Mouse (Mus musculus) spleen, postnatal 4 days (tissue): ENCODE measurements around the gene Ube2v1.
"Not testable (repeated sequence)": the region's sequence is repeated elsewhere in the genome, so short reads cannot be mapped to it uniquely, and the experiment has no call there.

Experiments
- DNase-seq, 2 experiments: peaks; one replicate each; pipeline ENCODE4 v3.0.0; 2022; ENCODE audit warnings: low spot score in 2 of 2

The Ube2v1 gene

DNA sequence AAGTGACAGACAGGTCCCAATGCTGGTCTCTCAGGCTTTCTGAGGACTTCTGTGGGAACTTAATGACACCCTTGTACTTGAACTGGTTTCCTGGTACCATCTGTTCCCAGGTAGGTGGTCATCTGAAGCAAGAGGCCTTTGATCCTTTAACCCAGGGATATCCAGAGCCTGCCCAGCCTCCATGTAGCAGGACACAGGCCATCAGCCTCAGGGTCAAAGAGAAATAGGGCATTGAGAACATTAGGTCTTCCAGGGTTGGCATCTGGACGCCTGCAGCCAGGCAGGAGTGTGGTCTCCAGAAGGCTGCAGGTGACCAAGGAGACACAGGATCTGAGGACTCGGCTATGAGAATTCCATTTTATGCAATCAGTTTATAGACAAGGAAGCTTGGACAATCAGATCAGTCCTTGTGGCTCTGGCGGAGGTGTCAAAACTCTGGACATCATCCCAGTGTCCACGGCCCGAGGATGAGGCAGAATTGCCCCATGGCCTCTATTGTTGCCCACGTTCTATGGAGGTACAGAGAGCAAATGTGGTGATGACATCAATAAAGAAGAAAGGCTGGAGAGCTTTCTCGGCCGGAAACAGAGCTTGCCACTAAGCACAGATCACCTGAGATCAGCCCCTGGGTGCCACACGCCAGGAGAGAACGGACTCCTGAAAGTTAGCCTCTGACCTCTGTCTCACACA lies 23.2 kb upstream of the Ube2v1 start:
- DNase-seq = no peak

DNA sequence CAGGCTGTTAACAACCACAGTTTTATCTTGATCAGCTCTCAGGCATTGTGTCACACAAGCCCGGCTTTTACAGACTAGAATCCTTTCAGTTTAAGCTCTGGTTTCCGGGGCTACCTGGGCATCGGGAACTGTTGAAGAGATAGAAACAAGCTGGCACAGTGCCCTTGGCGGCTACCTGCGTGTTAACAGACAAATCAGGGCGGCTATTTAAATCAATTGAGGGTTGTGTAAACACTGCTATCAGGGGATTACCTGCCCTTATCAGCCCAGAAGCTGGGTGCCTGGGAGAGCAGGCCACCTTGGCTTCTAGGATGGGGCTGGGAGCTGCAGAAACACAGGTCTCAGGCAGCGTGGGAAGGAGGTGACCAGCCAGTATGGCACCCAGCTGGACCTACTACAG lies 20.8 kb upstream of the Ube2v1 start:
- no peak for DNase-seq

DNA sequence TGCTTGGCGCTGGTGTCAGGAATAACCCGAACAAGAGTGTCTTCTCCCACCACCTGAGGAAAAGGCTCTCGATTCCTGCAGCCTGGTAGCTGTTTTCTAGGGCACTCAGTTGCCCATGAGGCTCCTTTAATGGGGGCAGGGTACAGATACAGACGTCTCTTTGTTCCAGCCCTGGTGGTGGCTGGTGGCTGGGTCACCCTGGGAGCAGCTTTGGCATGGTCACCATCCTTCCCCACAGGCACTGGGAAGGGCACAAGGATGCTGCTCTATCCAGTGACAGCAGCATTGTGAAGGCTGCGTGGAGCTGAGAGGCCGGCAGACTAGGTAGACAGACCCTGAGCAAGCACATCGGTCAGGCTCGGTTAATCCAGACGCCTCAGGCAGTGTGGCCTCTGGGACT lies 19.7 kb upstream of the Ube2v1 start:
- DNase-seq = no peak

DNA sequence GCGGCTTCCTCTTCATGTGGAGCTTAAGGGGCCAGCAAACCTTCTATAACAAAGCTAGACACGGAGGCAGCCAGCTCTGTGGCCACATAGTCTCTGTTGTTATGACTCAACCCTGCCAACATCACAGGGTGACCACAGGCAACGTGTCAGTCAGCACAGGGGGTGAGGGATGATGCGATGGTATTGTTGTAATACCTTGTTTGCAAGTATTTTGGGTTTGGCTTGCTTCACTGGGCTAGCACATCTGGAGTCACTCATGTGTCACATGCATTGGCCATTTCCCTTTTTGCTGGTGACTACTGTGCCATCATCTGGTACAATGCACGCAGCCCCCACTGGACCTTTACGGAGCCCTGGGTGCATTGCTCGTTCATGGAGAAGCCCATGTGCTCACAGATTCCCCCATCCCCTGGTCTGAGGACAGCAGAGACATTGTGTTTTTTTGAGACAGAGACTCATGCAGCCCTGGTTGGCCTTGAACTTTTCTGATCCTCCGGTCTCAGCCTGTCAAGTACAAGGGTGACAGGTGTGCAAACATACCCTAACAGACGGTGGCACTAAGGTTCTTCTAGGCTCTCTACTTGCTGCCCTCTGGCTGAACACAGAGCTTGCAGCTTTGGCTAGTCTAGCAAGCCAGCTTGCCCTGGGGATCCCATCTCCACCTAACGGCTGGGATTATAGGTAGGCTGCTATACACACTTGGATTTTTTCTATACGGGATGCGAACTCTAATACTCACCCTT lies 17.6 kb upstream of the Ube2v1 start:
- no peak for DNase-seq

DNA sequence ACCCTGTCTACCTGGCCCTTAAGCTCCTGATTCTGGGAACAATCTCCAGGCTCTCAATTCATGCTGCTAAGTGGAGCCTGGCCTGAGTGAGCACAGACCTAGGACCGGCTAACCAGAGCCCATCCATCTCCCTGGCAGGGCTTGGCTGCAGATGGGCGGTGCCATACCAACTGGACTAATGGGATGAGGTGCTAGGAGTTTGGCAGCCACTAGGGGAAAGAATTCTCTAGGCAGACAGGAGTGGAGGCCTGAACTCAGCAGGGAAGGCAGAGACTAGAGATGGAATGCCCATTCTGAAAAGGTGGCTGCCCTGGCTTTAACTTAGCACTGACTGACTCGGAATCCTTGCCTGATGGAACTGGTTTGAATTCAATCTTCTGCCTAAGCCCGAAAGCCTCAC lies 14.5 kb upstream of the Ube2v1 start:
- no peak for DNase-seq

DNA sequence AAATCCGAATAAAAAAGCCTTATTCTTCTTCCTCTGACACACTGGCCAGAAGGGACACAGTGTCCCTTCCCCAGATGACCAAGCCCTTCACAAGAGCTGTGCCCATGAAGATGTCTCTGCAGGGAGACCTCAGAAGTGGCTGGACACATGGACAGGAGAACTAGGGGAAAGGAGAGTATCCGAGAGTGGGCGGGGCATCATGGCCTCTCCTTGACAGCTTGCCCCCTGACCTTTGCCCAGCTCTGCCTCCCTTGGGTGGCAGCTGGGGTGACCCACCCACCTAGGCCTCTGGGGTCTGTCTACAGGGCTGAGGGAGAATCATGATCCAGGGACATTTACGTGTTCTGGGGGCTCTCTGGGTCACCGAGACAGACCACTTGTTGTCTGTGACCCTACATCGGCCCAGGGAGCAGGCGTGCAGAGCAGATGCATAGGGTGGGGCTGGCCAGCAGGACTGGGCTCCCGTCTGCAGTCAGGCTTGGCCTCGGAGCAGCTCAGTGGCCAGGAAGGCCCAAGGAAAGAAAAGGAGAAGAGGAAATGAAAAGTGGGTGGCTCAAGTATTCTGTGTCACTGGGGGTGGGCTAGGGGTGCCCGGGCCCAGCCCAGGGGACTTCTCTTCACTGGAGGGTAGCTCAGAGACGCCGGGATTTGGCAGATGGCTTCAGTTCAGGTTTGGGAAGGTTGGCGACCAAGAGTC lies 11.6 kb upstream of the Ube2v1 start:
- not testable (repeated sequence) for DNase-seq

DNA sequence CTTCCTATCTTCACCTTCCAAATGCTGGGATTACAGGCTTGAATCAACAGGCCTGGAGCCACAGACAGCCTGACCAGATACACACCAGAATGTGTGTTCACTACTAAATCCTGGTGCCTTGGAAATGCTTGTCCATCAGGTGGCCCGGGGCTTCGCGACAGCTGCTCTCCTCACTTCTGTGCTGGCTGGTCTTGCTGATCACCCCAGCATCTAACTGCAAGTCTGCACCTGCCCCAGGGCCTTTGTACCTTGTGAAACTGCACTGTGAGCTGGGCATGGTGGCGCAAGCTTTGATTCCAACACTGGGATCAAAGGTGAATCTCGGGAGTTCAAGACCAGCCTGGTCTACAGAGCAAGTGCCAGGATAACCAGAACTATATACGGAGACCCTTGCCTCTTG lies 10.3 kb upstream of the Ube2v1 start:
- DNase-seq = no peak

DNA sequence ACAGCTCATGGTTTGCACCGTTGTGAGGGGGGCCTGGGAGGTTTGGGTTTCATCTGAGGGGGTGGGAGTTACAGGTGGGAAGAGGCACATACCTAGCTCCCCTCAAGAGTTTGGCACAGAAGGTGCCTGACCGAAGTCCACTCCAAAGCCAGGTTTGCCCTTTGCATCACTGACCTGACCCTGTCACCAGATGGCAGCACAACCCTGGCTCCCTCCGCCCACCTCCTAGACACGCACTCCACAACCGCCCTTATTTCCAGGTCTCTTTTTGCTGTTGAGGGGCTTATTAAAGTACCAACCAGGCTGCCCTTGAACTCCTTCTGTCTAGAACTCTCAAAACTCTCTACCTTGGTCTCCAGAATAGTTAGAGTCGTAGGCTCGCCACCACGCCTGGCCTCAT lies 9.4 kb upstream of the Ube2v1 start:
- DNase-seq = peak; percentile 65 to 83

DNA sequence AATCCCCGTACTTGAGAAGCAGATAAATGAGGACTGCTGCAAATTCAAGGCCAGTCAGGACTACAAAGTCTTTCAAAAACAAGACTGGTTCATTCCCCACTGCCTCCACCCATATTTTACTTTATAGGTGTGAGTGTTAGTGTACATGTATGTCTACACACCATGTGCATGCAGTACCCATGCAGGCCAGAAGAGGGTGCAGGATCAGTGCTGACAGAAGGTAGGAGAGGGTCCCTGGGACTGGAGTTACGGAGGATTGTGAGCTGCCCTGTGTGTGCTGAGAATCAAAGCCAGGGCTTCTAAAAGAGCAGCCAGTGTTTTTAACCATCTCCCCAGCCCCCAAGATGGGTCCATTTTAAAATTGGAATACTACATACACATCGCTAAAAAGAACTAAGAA lies 8.4 kb upstream of the Ube2v1 start:
- peak; percentile 62 to 86 for DNase-seq

DNA sequence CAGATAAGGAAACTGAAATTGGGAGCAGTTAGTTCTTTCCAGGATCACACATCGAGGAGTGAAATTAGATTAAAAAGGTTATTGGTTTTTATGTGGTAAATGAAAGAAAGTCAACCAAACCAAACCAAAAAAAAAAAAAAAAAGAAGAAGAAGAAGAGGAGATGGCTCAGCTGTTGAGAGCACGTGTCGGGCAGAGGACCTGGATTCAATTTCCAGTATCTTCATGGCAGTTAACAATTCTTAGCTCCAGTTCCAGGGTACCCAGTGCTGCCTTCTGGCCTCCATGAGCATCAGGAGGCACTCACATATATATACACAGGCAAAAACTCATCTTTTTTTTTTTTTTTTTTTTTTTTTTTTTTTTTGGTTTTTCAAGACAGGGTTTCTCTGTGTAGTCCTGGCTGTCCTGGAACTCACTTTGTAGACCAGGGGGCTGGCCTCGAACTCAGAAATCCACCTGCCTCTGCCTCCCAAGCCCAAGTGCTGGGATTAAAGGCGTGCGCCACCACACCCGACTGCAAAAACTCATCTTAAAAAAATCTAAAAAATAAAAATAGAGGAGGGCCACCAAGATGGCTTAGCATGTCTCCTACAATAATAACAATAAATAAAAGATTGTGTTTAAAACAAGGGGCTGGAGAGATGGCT lies 3.1 kb upstream of the Ube2v1 start:
- DNase-seq = no peak

DNA sequence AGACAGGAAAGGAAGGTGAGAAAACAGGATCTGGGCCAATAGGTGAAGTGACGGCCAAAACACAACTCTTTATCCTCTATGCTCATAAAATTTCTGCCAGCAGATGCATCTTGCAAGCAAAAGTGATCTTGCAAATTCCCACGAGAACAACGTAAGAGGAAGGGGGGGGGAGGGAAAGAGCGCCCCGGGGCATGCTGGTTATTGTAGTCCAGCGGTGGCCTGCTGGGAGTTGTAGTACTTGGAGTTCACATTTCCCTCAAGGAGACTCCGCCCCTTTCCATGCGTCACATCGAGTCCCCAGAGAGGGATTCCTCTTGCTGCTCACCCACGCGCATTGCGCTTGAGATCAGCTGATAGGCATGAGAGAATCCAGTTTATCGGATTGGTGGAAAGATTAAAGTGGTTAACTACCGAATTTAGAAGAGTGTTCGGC lies 2.5 kb upstream of the Ube2v1 start:
- peak; percentile 93 to 96 for DNase-seq

DNA sequence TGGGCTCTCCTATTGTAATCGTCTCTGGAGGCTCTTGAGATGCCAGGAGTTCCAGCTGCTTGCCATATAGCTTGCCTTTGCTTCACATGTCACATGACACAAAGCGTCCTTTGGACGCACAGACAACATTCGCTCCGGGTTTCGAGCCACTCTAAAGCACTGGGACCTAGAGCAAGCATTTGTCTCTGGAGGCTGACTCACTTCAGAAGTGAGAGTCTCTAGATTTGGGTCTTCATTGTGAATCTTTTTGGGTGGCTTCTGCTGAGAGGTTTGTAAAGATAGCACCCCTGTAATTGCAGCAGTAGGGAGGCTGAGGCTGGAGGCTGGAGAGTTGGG lies 1.6 kb upstream of the Ube2v1 start:
- no peak for DNase-seq

DNA sequence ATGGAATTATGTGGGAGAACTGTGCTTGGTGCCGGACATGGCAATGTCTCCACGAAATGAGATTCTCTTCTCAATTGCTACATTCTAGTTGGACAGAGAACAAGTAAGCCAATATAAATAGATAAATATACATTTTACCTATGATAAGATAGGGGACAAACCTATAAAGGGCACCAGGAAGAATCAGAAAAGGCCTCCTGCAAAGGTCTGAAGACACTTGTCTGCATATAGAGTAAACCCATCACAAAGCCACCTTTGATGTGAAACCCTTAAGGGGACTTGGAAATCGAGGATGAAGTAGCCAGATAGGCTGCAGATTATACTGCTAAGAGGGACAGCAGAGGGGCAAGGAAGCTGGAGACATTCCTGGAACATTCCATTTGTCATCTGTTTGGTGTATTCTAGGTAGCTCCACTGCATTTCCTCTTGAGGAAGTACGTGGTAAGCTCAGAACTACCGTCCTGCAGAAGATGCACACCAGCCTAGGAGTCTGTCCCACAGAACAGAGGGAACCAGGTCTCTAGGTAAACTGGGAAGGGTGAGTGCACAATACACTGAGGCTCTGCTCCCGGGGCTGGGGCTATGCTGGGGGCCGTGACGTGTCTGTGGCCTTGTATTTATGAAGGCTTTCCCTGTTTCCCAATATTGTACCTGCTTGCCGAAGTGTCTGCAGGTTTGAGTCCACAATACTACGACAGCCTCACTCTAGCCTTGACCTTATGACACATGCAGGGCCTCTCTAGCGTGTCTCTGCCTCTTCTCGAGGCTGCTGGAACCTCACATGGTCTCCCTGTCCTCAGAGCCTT lies 1.0 kb upstream of the Ube2v1 start:
- DNase-seq = no peak

DNA sequence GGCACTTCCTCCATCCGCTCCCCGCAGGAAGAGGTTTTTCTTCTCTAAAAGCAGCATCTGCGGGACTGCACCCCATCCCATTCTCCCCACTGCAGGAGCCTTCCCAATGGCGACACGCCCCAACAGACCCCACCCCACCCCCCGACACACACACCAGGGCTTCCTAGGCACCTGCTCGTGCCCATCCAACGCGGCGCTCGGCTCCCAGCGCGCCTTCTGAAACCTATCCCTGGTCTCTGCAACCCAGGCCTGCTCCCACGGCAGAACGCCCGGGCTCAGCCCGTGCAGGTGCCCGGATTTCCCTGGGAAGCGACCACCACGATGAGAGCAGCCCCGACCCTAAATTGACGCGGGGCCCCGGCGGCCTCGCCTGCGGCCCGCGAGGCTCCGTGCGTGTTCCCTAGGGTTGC lies 709 bp downstream of the Ube2v1 start:
- DNase-seq = peak; percentile 55 to 81

DNA sequence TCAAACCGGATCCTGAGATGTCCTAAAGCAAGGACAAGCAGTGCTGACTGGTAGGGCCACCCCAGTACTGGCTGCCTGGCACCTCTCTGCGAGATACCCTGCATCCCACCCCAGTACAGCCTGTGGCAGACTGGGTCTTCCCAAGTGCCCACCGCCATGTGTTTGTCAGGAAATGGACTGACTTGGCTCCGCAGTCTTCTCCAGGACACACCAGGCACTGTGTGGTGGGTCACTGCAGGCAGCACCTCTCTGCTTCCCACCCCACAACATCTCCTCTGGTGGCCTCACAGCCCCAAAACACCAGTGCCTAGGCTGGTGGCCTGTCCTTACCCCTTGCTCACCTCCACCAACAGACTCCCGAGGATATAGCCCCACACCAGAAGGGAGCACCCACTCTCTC lies 1.5 kb downstream of the Ube2v1 start:
- peak; percentile 44 to 79 for DNase-seq

DNA sequence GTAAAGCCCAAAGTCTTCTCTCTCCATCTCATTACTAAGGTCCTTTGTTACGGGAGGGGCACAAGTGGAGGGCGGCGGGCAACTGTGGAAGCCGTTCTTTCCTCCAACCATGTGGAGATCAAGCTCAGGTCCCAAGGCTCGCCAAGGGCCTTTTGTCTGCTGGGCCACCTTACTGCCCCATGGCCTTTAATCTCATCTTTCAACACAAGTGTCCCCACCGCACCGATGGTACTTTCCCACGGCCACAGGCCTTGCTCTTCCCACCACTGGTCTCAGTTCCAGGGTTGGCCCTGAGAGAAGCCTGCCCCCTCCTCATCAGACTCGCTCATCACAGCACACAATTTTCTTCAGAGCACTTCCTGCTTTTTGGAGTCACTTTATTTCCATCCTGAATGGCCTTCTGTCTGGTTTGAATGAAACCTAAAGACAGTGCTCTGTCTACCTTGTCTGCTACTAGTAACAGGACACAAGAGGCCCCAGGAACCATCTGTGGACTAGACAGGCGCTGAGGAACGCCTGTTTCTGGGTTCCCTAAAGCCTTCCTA lies 2.2 kb downstream of the Ube2v1 start:
- peak in 1 of 2 experiments; percentile 75 for DNase-seq

DNA sequence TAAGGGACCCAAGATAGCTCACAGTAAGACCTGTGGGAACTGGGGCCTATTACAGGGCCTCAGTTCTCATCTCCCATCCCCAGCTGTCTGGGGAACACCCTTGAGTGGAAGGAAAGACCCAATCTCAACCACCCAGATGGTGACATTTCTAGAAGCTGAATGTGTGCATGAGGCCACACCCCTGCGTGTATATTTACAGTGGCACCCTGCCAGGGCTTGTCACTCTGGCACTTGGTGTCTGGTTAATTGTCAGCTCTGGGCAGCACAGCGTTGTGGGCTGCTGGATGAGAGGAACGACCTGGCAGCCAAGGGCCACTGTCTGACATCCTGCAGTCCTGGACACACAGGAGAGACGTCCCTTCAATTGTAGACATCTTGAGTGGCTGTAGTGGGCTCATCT lies 3.0 kb downstream of the Ube2v1 start:
- DNase-seq = peak; percentile 92 to 95

DNA sequence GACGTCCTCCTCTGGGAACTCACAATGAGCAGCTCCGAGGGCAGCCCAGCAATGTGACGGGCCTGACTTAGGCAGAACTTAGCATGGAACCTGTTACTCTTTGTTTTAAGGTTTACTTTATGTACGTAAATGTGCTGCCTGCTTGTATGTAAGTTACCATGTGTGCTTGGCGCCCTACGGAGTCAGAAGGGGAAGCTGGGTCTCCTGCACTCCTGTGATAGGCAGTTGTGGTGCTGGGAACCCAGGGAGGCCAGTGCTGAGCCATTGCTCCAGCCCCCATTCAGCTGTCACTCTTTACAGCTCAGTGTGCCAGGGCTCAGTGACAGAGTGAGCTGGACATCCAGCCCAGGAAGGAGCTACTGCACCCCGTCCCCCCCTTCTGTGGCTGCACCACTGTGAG lies 4.9 kb downstream of the Ube2v1 start:
- DNase-seq = no peak

DNA sequence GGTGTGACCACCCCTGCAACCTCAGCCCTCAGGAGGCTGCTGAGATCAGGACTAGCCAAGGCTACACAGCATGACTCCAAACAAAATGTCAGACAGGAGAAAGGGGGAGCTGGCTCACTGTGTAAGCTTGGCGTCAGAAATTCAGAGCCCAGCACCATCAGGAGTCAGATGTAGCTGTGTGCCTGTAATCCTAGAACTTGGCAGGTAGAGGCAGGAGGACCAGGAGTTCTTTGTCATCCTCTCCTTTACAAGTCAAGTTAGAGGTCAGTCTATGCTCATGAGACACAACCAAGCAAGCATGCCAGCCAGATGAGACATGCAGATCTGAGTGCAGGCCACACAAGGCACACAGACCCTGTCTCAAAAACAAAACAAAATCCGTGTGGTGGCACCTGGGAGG lies 6.2 kb downstream of the Ube2v1 start:
- no peak for DNase-seq

DNA sequence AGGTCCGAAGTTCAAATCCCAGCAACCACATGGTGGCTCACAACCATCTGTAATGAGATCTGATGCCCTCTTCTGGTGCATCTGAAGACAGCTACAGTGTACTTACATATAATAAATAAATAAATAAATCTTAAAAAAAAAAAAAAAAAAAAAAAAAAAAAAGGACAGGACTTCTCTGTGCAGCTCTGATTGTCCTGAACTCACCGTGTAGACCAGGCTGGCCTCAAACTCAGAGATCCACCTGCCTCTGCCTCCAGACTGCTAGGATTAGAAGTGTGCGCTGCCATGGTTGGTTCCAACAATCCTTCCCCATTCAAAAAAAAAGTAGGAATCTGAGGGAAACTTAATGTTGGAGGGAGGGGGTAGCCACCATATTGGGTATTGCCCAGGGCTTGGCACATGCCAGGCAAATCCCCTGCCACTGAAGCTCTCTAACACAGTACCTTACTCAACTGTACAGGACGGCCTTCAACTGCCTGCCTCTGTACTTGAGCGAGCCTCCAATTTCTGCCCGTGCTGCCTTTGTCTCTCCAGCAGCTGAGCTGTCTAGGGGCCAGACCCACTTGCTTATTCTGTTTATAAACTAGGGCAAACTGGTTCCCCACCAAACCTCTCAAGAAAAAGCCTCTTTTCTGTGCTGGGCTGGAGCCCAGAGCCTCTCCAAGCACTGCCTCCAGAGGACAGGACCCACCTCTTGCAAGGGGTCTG lies 7.4 kb downstream of the Ube2v1 start:
- no peak for DNase-seq

DNA sequence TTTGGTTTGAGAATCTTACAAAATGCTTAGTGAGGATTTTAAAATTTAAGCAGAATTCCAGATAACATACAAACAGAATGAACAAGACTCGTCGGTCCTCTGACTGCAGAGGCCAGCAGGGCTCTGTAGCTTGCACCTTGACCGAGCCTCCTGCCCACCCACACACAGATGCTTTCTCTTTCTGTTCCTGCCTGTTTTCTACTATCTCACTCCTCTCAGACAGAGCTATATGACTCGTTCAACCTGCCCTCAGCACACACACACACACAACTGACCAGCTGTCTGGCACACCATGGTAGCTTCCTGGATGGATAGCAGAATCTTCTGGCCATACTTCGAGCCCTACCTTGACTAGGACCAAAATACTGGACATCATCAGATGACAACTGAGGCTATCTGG lies 8.9 kb downstream of the Ube2v1 start:
- DNase-seq = no peak
